Mouse (Mus musculus) MEL (cell line): Measurements from ENCODE around the gene Fgfr2. TPM values are rescaled to one million over a fixed set of nuclear protein-coding genes. Genes with fewer than 3 reads are reported as not detected.

ENCODE experiments used
- DNase-seq: peaks from one replicate; pipeline ENCODE4 v3.0.0; 2011; ENCODE audit warnings: low read depth, low spot score
- H3K27ac ChIP-seq: 2 replicates; pipeline ENCODE4 v1.5.1; 2012; ENCODE audit warnings: low read depth, mild to moderate bottlenecking, control low read depth, low read length, moderate library complexity; ENCODE audit not compliant: control insufficient read depth
- H3K27me3 ChIP-seq, 2 experiments: fragments of 150-350 bp in 1 of 2; sonication (generic) in 1 of 2; 2 replicates each; pipeline ENCODE4 v1.6.1; 2012; ENCODE audit warnings: low read length in 2 of 2, mild to moderate bottlenecking in 2 of 2, improper control_type of control experiment in 1 of 2, moderate library complexity in 1 of 2; ENCODE audit not compliant: insufficient read depth in 2 of 2, control insufficient read depth in 1 of 2
- H3K36me3 ChIP-seq, 2 experiments: 2 replicates each; pipeline ENCODE4 v1.6.1; 2012 to 2014; ENCODE audit warnings: low read length in 2 of 2, improper control_type of control experiment in 1 of 2, inconsistent platforms in 1 of 2, mild to moderate bottlenecking in 1 of 2; ENCODE audit not compliant: insufficient read depth in 2 of 2, control insufficient read depth in 1 of 2
- H3K4me1 ChIP-seq, 2 experiments: fragments of 150-350 bp in 1 of 2; sonication (generic) in 1 of 2; 2 replicates each; pipeline ENCODE4 v1.6.1; 2012; ENCODE audit warnings: low read length in 2 of 2, improper control_type of control experiment in 1 of 2, mild to moderate bottlenecking in 1 of 2; ENCODE audit not compliant: insufficient read depth in 2 of 2, control insufficient read depth in 1 of 2
- H3K4me3 ChIP-seq, 2 experiments: fragments of 150-350 bp in 1 of 2; sonication (generic) in 1 of 2; 2 replicates each; pipeline ENCODE4 v1.5.1; 2012; ENCODE audit warnings: low read depth in 2 of 2, low read length in 2 of 2, mild to moderate bottlenecking in 2 of 2, moderate library complexity in 2 of 2, control low read depth in 1 of 2, improper control_type of control experiment in 1 of 2; ENCODE audit not compliant: control insufficient read depth in 1 of 2, insufficient read depth in 1 of 2
- H3K79me2 ChIP-seq: 2 replicates; pipeline ENCODE4 v1.6.1; 2012; ENCODE audit warnings: mild to moderate bottlenecking, low read length, moderate library complexity; ENCODE audit not compliant: control insufficient read depth, poor library complexity, insufficient read depth
- H3K9ac ChIP-seq: 2 replicates; pipeline ENCODE4 v1.6.1; 2012; ENCODE audit warnings: low read depth, mild to moderate bottlenecking, control low read depth, low read length, moderate library complexity; ENCODE audit not compliant: control insufficient read depth, poor library complexity, severe bottlenecking
- H3K9me3 ChIP-seq: fragments of 150-350 bp; sonication (generic); replicated peaks from 2 replicates; pipeline ENCODE4 v1.6.1; 2012; ENCODE audit warnings: mild to moderate bottlenecking, low read length, improper control_type of control experiment, moderate library complexity; ENCODE audit not compliant: insufficient read depth
- BHLHE40 ChIP-seq: IDR thresholded peaks from 2 replicates; pipeline ENCODE4 v1.6.1; 2012; ENCODE audit warnings: low read depth, mild to moderate bottlenecking, inconsistent platforms, low read length, improper control_type of control experiment, borderline replicate concordance
- CHD2 ChIP-seq: IDR thresholded peaks from 2 replicates; pipeline ENCODE4 v1.6.1; 2011; ENCODE audit warnings: low read length, improper control_type of control experiment
- E2F4 ChIP-seq: IDR thresholded peaks from 2 replicates; pipeline ENCODE4 v1.6.1; 2011; ENCODE audit warnings: low read depth, low read length, improper control_type of control experiment, borderline replicate concordance
- ELF1 ChIP-seq: IDR thresholded peaks from 2 replicates; pipeline ENCODE4 v1.6.1; 2014; ENCODE audit warnings: low read depth, mild to moderate bottlenecking, inconsistent platforms, low read length, improper control_type of control experiment, moderate library complexity
- ETS1 ChIP-seq: IDR thresholded peaks from 2 replicates; pipeline ENCODE4 v1.6.1; 2012; ENCODE audit warnings: low read depth, mild to moderate bottlenecking, inconsistent platforms, low read length, improper control_type of control experiment, moderate library complexity
- GATA1 ChIP-seq: IDR thresholded peaks from 2 replicates; pipeline ENCODE4 v1.6.1; 2011; ENCODE audit warnings: low read depth, low read length, improper control_type of control experiment
- KAT2A ChIP-seq: conservative IDR thresholded peaks from 2 replicates; pipeline ENCODE4 v1.6.1; 2012; ENCODE audit warnings: low read depth, low read length, improper control_type of control experiment, inconsistent platforms
- MAFK ChIP-seq: IDR thresholded peaks from 2 replicates; pipeline ENCODE4 v1.6.1; 2011; ENCODE audit warnings: low read depth, mild to moderate bottlenecking, low read length, improper control_type of control experiment, borderline replicate concordance
- MEF2A ChIP-seq: IDR thresholded peaks from 2 replicates; pipeline ENCODE4 v1.6.1; 2014; ENCODE audit warnings: low read depth, mild to moderate bottlenecking, inconsistent platforms, low read length, improper control_type of control experiment; ENCODE audit not compliant: poor library complexity, insufficient replicate concordance, severe bottlenecking; ENCODE audit errors: extremely low read depth
- MYB ChIP-seq: IDR thresholded peaks from 2 replicates; pipeline ENCODE4 v1.6.1; 2011; ENCODE audit warnings: mild to moderate bottlenecking, low read depth, low read length, improper control_type of control experiment
- MYC ChIP-seq: IDR thresholded peaks from 2 replicates; pipeline ENCODE4 v1.6.1; 2011; ENCODE audit warnings: low read depth, mild to moderate bottlenecking, low read length, improper control_type of control experiment, moderate library complexity
- NELFE ChIP-seq: IDR thresholded peaks from 2 replicates; pipeline ENCODE4 v1.6.1; 2011; ENCODE audit warnings: low read depth, low read length, improper control_type of control experiment
- NRF1 ChIP-seq: IDR thresholded peaks from 2 replicates; pipeline ENCODE4 v1.6.1; 2014; ENCODE audit warnings: low read depth, mild to moderate bottlenecking, inconsistent platforms, low read length, improper control_type of control experiment, moderate library complexity; ENCODE audit not compliant: poor library complexity, insufficient read depth, severe bottlenecking
- RCOR1 ChIP-seq: IDR thresholded peaks from 2 replicates; pipeline ENCODE4 v1.6.1; 2012; ENCODE audit warnings: low read depth, mild to moderate bottlenecking, inconsistent platforms, low read length, improper control_type of control experiment
- SIN3A ChIP-seq: IDR thresholded peaks from 2 replicates; pipeline ENCODE4 v1.6.1; 2012; ENCODE audit warnings: low read length, improper control_type of control experiment, inconsistent platforms
- SMC3 ChIP-seq: IDR thresholded peaks from 2 replicates; pipeline ENCODE4 v1.6.1; 2011; ENCODE audit warnings: low read depth, low read length, improper control_type of control experiment
- TBP ChIP-seq: IDR thresholded peaks from 2 replicates; pipeline ENCODE4 v1.8.0; 2011; ENCODE audit warnings: low read depth, low read length, improper control_type of control experiment
- TCF12 ChIP-seq: IDR thresholded peaks from 2 replicates; pipeline ENCODE4 v1.6.1; 2014; ENCODE audit warnings: low read depth, mild to moderate bottlenecking, inconsistent platforms, low read length, improper control_type of control experiment, moderate library complexity
- UBTF ChIP-seq: IDR thresholded peaks from 2 replicates; pipeline ENCODE4 v1.6.1; 2012; ENCODE audit warnings: low read depth, mild to moderate bottlenecking, inconsistent platforms, low read length, improper control_type of control experiment, moderate library complexity, borderline replicate concordance; ENCODE audit not compliant: insufficient read depth
- USF2 ChIP-seq, 2 experiments: IDR thresholded peaks; 2 replicates each; pipeline ENCODE4 v1.6.1; 2011 to 2012; ENCODE audit warnings: improper control_type of control experiment in 2 of 2, low read length in 2 of 2, borderline replicate concordance in 1 of 2, inconsistent platforms in 1 of 2, low read depth in 1 of 2, mild to moderate bottlenecking in 1 of 2; ENCODE audit not compliant: insufficient read depth in 1 of 2
- ZC3H11A ChIP-seq: IDR thresholded peaks from 2 replicates; pipeline ENCODE4 v1.6.1; 2012; ENCODE audit warnings: low read depth, mild to moderate bottlenecking, inconsistent platforms, low read length, improper control_type of control experiment
- ZNF384 ChIP-seq: IDR thresholded peaks from 2 replicates; pipeline ENCODE4 v1.6.1; 2012; ENCODE audit warnings: low read depth, mild to moderate bottlenecking, inconsistent platforms, low read length, improper control_type of control experiment
- polyA plus RNA-seq, 2 experiments: library from polyadenylated mRNA; stranded (reverse) in 1 of 2; unstranded in 1 of 2; fragments of >175 nt in 1 of 2; fragments of >200 nt in 1 of 2; gene quantifications; 2 replicates each; pipeline versions ENCODE4 v1.2.1 to v1.2.4; 2012; ENCODE audit warnings: low replicate concordance in 2 of 2, low read depth in 1 of 2; ENCODE audit not compliant: insufficient read length in 2 of 2, insufficient read depth in 1 of 2, missing spikeins in 1 of 2
- total RNA-seq: library from RNA; depleted of rRNA; stranded (reverse); fragments of 300-350 nt; gene quantifications from 2 replicates; pipeline ENCODE4 v1.2.3, GENCODE M21; 2012

Gene Fgfr2
- total and polyA plus RNA-seq, 3 experiments, result not detected

GRCm38 (mm10) chr7:131812116-131812515, 1311.0 kb downstream of the Fgfr2 start:
- Histone ChIP-seq H3K4me3 (no peak overlapping the region), H3K79me2 (no peaks in the 10 kb centered on the region), H3K9ac (no peak overlapping the region), H3K27ac (no peak overlapping the region), H3K9me3 (no peaks in the 10 kb centered on the region), H3K4me1 (no peaks in the 10 kb centered on the region), H3K36me3 (no peaks in the 10 kb centered on the region), H3K27me3 (no peaks in the 10 kb centered on the region)
- TF ChIP-seq RCOR1, result no peak
- TF ChIP-seq TBP, result no peak
- TF ChIP-seq KAT2A, result no peak
- TF ChIP-seq BHLHE40, result no peak
- no peak for TF ChIP-seq SMC3
- TF ChIP-seq ZNF384, result no peak
- TF ChIP-seq E2F4, result no peak
- TF ChIP-seq TCF12, result no peak
- DNase-seq, result no peak

- Histone ChIP-seq H3K4me1 (no peaks in the 10 kb centered on the region), H3K27me3 (no peaks in the 10 kb centered on the region), H3K9me3 (no peaks in the 10 kb centered on the region), H3K79me2 (no peaks in the 10 kb centered on the region), H3K27ac (no peak overlapping the region), H3K9ac (no peak overlapping the region), H3K4me3 (no peak overlapping the region), H3K36me3 (no peaks in the 10 kb centered on the region)
- no peak for DNase-seq
- TF ChIP-seq NRF1, result no peak
- TF ChIP-seq NELFE, result no peak
- no peak for TF ChIP-seq USF2 (IDR thresholded peaks at IDR 0.05; ENCODE audit: borderline replicate concordance in 1 of 2, insufficient read depth in 1 of 2, low read depth in 1 of 2, low read length in 2 of 2)
- TF ChIP-seq MAFK, result no peak
These were observed 1312.2 kb downstream of the Fgfr2 start for GRCm38 (mm10) chr7:131810916-131811315.

DNA sequence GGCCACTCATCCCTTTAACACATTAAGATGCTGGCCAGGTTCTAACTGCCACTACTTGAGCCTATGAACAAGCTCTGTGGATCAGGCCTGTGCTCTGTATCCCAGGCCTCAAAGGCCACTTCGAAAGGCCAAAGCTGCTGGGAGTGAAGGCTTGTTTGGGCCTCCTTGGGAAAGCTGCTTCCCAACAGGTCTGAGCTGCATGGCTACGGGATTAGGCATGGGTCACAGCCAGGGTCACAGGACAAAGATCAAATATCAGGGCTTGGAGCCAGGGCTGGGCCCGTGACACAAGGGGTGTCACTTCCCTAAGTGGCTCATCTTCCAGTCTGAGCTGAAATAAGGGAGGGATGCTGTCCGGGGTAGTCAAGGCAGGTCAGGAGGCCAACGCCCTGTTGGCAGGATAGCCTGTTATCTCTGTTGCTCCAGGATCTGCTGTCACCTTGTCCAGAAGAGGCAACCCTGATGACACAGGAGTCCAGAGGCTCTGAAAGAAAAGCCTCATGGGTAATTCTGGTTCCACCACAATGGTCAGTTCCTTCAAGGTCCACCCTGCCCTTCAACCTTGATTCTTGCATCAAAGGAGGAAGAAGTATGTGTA, 1313.5 kb downstream of the Fgfr2 start:
- Histone ChIP-seq H3K4me1 (no peaks in the 10 kb centered on the region), H3K27ac (no peak overlapping the region), H3K27me3 (no peaks in the 10 kb centered on the region), H3K79me2 (no peaks in the 10 kb centered on the region), H3K4me3 (no peak overlapping the region), H3K36me3 (no peaks in the 10 kb centered on the region), H3K9me3 (no peaks in the 10 kb centered on the region), H3K9ac (no peak overlapping the region)
- DNase-seq, result no peak
- TF ChIP-seq NELFE, result no peak
- TF ChIP-seq GATA1, result no peak
- no peak for TF ChIP-seq CHD2
- TF ChIP-seq MYC, result no peak
- no peak for TF ChIP-seq MAFK
- TF ChIP-seq MYB, result no peak
- TF ChIP-seq BHLHE40, result no peak
- no peak for TF ChIP-seq UBTF
- no peak for TF ChIP-seq ELF1
- TF ChIP-seq ZC3H11A, result no peak
- TF ChIP-seq SIN3A, result no peak
- TF ChIP-seq ZNF384, result no peak
- no peak for TF ChIP-seq MEF2A
- no peak for TF ChIP-seq ETS1
